Mouse (Mus musculus): Measurements from ENCODE around the gene Slc35g3.

- TF ChIP-seq CTCF (IDR thresholded peaks at IDR 0.05; ENCODE audit: insufficient read depth, low read length) (no peak), POLR2A (IDR thresholded peaks at IDR 0.05; ENCODE audit: borderline replicate concordance, extremely low read depth, low read depth, low read length) (no peak)
Observed at GRCm38 (mm10) chr11:69774961-69775360, 13.2 kb upstream of the Slc35g3 start.

All from lung, adult 2 months (tissue).